Mouse (Mus musculus) small intestine, adult 2 months (tissue): ENCODE results near the gene Cetn4. TPM values are rescaled to one million over a fixed set of nuclear protein-coding genes. Genes with fewer than 3 reads are reported as not detected.

Source experiments
- H3K27ac ChIP-seq: fragments of 200-500 bp; 2 replicates; pipeline ENCODE4 v1.5.1; 2012; ENCODE audit warnings: low read depth, low read length, control low read depth, inconsistent platforms; ENCODE audit not compliant: insufficient read depth
- H3K27me3 ChIP-seq: fragments of 200-500 bp; 2 replicates; pipeline ENCODE4 v1.6.1; 2012; ENCODE audit warnings: mild to moderate bottlenecking, moderate library complexity, low read length, inconsistent platforms; ENCODE audit not compliant: control insufficient read depth, insufficient read depth
- H3K36me3 ChIP-seq: fragments of 200-500 bp; 2 replicates; pipeline ENCODE4 v1.6.1; 2012; ENCODE audit warnings: mild to moderate bottlenecking, low read length, control low read depth, inconsistent platforms; ENCODE audit not compliant: control insufficient read depth, insufficient read depth
- H3K4me1 ChIP-seq: fragments of 200-500 bp; 2 replicates; pipeline ENCODE4 v1.6.1; 2012; ENCODE audit warnings: low read length, inconsistent platforms, mixed read lengths; ENCODE audit not compliant: control insufficient read depth, insufficient read depth, insufficient read length
- H3K4me3 ChIP-seq: fragments of 200-500 bp; 2 replicates; pipeline ENCODE4 v1.5.1; 2012; ENCODE audit warnings: low read depth, mild to moderate bottlenecking, control low read depth, inconsistent platforms, low read length, moderate library complexity
- CTCF ChIP-seq: fragments of 200-500 bp; IDR thresholded peaks from 2 replicates; pipeline ENCODE4 v1.5.1; 2012; ENCODE audit warnings: low read depth, mild to moderate bottlenecking, control low read depth, inconsistent platforms, low read length, moderate library complexity, mixed read lengths; ENCODE audit not compliant: insufficient replicate concordance, insufficient read length; ENCODE audit errors: extremely low read depth
- POLR2A ChIP-seq: fragments of 200-500 bp; IDR thresholded peaks from 2 replicates; pipeline ENCODE4 v1.6.1; 2012; ENCODE audit warnings: low read depth, mild to moderate bottlenecking, control low read depth, inconsistent platforms, low read length, moderate library complexity
- WGBS: fragments of 180-500 bp; shearing (Covaris S2); methylation state at CpG from one replicate; pipeline ENCODE4 v1.1.7; 2018; 5-methylcytosine and 5-hydroxymethylcytosine counted together
- polyA plus RNA-seq: library from polyadenylated mRNA; depleted of rRNA; stranded (reverse); fragments of >200 nt; gene quantifications from 2 replicates; pipeline ENCODE4 v1.2.3, GENCODE M21; 2012; rRNA removed

Cetn4 gene
- polyA plus RNA-seq: not detected in 2 replicates

DNA sequence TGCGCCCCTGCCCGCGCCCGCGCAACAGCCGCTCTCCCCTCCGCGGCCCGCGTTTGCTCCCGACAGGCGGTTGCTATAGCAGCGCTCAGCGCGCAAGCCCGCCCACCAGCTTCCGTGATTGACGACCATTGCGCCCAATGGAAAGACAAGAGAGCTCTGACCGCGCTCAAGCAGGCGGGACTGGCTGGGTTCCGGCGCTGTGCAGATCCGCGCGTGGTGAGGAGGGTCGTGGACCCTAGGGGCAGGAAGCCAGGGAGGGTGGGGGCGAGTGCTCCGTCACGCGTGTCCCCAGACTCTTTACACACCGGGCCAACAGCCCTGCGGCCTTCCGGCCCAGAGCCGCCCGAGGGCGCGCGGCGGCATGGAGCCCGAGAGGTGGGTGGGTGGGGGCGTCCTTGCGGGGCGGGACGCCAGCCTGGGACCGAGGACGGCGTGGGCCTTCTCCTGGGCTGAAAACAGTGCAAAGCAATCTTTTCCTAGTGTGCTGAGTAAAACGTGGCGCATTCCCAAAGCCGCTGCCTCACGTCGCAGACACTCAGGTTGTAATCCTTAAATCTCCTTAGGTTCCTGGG is at the start of gene Cetn4, which contains the start of gene Bbs12:
TSS of gene Cetn4 (minus strand) at position 339 of the 572 bp plus-strand sequence.
TSS of gene Bbs12 (plus strand) at position 185 of the 572 bp plus-strand sequence.
- TF ChIP-seq POLR2A (0 out of 2 replicates have a peak, but pooled peaks have one; percentile 22), CTCF (no peak)
- no peaks in the 10 kb centered on the region for H3K27me3 ChIP-seq
- peak within 1 kb of the TSS; percentile 93 for H3K4me3 ChIP-seq
- no peaks in the 10 kb centered on the region for H3K36me3 ChIP-seq
- no peak within 1 kb of the TSS; the same call in 1 of the 2 replicates for H3K27ac ChIP-seq
- whole genome bisulfite sequencing: under 1% methylated on average over 54 of the region's 54 CpGs
- 0 out of 2 replicates have a peak, but pooled peaks cover 5% of the 10 kb centered on the region for H3K4me1 ChIP-seq

DNA sequence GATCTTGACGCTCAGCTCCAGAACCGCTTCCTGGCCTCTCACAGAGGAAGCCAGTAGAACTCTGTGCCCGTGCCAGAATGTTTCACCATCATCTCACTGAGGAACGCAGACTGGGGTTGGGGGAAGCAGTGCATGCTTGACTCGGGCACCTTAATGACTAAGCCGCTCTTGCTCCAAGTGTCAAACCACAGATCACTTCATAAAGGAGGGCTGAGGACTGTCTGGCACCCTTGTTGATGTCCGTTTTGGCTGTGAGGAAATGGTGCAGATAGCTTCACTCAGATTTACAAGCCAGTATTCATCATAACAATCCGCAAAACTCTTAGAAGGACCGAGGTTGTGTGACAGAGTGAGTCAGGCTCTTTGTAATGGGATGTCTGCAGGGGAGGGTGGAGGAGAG is 48.2 kb upstream of the Cetn4 start:
- Histone ChIP-seq H3K27me3 (no peaks in the 10 kb centered on the region), H3K27ac (no peak overlapping the region), H3K4me1 (no peaks in the 10 kb centered on the region), H3K4me3 (no peak overlapping the region), H3K36me3 (no peaks in the 10 kb centered on the region)
- WGBS: 61% methylated on average over 9 of the region's 9 CpGs
- TF ChIP-seq CTCF (no peak), POLR2A (no peak)

DNA sequence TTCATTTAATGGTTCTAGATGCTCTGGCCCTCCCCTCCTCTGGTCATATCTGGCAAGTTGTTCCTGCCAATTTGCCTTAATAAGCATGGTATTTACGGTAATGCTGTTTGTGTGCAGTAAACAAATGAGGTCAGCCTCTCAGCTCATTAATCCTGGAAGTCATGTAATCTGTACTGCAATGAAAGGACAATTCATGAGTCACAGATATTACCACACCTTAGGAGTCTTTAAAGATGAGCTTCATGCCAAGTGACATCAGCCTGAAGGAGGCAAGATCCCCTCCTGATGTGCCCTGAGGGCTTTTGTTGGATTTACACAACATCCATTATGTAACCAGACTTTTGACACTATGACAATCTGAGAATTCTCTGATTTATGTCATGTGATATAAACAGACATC is 42.2 kb upstream of the Cetn4 start:
- Histone ChIP-seq H3K27me3 (0 out of 2 replicates have a peak, but pooled peaks cover 2% of the 10 kb centered on the region), H3K4me3 (no peak overlapping the region), H3K4me1 (no peaks in the 10 kb centered on the region), H3K36me3 (no peaks in the 10 kb centered on the region), H3K27ac (no peak overlapping the region)
- TF ChIP-seq CTCF (no peak), POLR2A (no peak)
- 64% methylated on average over 1 of the region's 1 CpGs for WGBS

DNA sequence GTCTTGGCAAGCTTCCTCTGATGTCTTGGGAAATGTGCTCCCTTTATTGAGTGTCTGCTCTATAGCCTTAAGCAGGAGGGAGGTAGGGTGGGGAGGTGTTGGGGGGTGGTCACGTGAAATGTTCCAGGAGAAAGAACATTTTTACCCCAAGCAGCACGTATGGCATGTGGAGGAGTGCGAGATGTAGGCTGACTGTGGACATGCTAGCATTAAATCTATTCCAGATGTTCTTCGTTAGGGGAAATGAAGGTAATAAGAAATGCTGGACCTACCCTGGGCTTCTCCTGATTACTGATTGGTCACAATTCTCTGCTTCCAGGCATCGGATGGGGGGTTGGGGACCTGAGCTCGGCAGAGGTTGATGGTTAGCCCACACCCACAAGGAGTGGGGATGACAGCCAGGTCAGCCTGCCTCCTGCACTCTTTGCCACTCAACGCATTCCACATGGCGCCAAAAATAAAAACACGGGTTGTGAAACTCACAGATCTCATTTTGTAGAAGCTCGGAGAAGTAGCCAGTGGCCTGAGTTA is 41.5 kb upstream of the Cetn4 start:
- Histone ChIP-seq H3K4me1 (no peaks in the 10 kb centered on the region), H3K36me3 (no peaks in the 10 kb centered on the region), H3K27ac (no peak overlapping the region), H3K4me3 (no peak overlapping the region), H3K27me3 (peaks cover 6% of the 10 kb centered on the region)
- no peak for TF ChIP-seq POLR2A
- no peak for TF ChIP-seq CTCF
- WGBS: 81% methylated on average over 10 of the region's 10 CpGs

DNA sequence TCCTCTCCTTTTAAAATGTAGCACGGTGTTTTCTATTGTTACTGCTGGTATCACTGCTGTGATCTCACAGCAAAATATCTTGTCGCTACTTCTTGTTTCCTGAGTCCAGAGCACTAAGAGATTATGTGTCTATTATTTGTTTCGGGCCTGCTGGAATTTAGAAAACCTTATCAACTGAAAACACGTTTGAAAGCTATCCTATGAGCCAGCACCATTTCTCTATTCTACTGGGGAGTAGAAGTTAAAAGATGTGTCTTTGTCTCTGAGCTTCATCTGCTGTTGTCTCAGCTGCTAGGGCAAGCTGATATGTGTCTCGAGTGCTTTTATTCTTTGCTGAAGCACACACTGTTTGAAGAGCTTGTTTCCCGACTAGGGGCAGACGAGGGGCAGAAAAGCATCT is 37.9 kb upstream of the Cetn4 start:
- no peak overlapping the region for H3K4me3 ChIP-seq
- WGBS: 53% methylated on average over 7 of the region's 7 CpGs
- no peaks in the 10 kb centered on the region for H3K4me1 ChIP-seq
- peaks cover 15% of the 10 kb centered on the region for H3K27me3 ChIP-seq
- no peaks in the 10 kb centered on the region for H3K36me3 ChIP-seq
- TF ChIP-seq POLR2A (no peak), CTCF (no peak)
- H3K27ac ChIP-seq: no peak overlapping the region

DNA sequence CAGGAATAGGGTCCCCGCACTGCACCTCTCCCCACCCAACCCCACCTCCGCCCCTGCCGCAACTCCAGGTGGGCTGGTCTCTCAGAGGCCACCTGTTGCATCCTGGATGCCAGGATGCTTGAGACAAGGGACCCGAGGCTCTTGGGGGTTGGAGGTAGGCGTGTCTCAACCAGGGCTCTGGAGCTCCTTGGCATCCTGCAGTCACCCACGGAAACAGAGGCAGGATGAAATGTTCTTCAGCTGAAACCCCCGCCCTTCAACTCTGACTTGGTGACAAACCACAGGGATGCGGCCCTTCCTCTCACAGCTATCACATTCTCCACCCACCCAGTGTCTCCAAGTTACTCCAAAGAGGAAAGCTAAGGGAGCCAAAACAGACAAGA is 36.6 kb upstream of the Cetn4 start:
- no peak for TF ChIP-seq CTCF
- no peak for TF ChIP-seq POLR2A
- Histone ChIP-seq H3K4me3 (peak overlapping the region; percentile 65), H3K27me3 (peaks cover 15% of the 10 kb centered on the region), H3K27ac (no peak overlapping the region), H3K36me3 (no peaks in the 10 kb centered on the region), H3K4me1 (no peaks in the 10 kb centered on the region)
- 17% methylated on average over 8 of the region's 8 CpGs for WGBS
